Mouse (Mus musculus) heart, postnatal 25 days (tissue): Measurements from ENCODE around the gene Ccdc69. TPM values are rescaled to one million over a fixed set of nuclear protein-coding genes. Genes with fewer than 3 reads are reported as not detected.
"Not testable (repeated sequence)": the region's sequence is repeated elsewhere in the genome, so short reads cannot be mapped to it uniquely, and the experiment has no call there.

Experiments
- DNase-seq: peaks from one replicate; pipeline ENCODE4 v3.0.0; 2022; ENCODE audit warnings: low spot score
- intact Hi-C: fragments of 180-260 bp; cut with DNase I; formaldehyde crosslinking; loops from one replicate; pipeline ENCODE4 v1.15.1; 2025
- total RNA-seq, 2 experiments: library from RNA; stranded (reverse); gene quantifications; 2 replicates each; pipeline ENCODE4 v1.2.3; 2021

Gene Ccdc69
- total RNA-seq, 2 experiments from 2014 or later: 11.4 to 13.4 TPM

GRCm38 (mm10) chr11:55097463-55098188, 19.7 kb upstream of the Ccdc69 start, which contains the start of gene Gm2a:
Gene Gm2a, plus strand, starts transcription at chr11:55098115.
- intact Hi-C loops: no loop called here

DNA sequence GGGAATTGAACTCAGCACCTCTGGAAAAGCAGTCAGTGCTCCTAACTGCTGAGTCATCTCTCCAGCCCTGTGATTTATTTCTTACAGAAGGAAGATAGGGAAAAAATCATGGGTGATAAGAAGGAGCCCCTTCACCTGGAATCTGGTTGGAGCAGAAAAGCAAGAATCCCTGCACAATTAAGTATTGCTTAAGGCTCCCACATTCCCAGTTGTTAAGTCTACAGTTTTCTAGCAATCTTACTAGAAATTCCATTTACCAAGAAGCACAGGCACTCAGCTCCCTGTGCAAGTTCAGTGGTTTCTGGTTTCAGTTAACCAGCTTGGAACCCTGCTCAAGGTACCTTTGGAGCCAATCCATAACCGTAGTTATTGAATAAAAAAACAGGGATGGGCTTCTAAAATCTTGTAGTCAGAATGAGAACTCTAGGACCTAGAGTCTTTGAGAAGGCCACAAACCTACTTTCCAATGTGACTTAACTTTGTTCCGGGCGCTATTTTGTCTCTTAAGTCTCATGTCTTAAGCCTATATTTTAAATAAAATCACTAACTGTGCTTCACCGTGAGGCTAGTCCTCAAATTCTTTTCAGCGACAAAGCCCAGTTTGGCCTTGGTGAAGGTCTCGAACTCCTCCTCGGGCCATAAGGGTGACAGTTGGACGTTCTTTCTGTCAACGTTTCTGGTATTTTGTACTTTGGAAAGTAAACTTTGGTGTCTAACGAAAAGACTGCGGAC, 19.0 kb upstream of the Ccdc69 start:
- intact Hi-C loops: no loop called here
- DNase-seq: no peak

More at GRCm38 (mm10) chr11:55097463-55098188, 19.7 kb upstream of the Ccdc69 start, which contains the start of gene Gm2a:
- peak; percentile 88 for DNase-seq

DNA sequence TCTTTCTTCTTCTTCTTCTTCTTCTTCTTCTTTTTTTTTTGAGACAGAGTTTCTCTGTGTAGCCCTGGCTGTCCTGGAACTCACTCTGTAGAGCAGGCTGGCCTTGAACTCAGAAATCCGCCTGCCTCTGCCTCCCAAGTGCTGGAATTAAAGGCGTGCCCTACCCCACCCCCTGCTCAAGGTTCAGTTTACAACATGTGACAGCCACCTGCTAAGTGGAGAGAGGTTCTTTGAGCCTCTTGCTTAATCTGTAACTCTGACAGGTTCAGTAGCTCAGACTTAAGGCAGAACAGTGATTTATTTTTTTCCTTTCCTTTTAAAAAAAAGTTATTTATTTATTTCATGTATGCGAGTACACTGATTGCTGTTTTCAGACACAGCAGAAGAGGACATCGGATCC, 18.4 kb upstream of the Ccdc69 start:
- intact Hi-C loops, DNase-seq: not testable (repeated sequence)

- intact Hi-C loops: no loop called here
- DNase-seq: no peak
Observed at GRCm38 (mm10) chr11:55093096-55093495, 15.2 kb upstream of the Ccdc69 start.

DNA sequence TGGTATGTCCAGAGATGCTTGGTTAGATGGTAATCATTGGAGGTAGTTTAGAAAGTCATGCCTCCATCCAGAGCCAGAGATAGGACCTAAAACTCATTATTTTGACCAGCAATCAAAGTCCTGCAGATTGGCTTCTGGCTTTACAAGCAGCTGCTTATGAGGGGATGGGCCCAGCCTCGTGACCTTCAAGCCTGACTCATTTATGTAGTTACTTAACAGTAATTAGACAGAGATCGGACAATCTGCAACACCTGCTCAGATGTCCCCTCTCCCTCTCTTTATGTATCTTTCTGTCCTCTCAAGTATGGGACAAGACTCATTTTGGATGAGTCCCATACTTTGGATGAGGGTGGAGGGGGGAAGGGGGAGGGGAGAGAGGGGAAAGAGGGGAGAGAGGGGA, 12.0 kb upstream of the Ccdc69 start:
- DNase-seq: no peak
- intact Hi-C loops: loop anchor here (5.0 kb wide), 2 partner anchors 67 to 158 kb away; no protein-coding TSS in a partner anchor

DNA sequence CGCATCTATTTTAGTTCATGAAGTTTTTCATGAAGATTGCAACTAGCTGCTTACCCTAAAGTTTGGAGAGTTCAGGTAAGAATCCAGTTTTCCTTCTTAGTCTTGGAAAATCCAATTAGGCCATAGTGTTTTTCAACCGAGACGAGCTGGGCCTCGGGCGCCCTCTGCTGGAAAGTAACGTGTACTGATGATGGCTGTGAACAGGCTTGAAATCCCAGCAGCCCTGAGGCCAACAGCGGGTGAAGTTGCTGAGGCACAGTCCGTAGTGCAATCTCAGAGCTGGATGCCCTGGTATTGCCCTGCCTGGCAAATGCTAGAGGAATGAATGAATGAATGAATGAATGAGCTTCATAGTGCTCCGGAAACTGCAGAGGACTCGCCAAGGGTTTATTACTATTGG, 9.1 kb upstream of the Ccdc69 start:
- peak; percentile 27 for DNase-seq
- intact Hi-C loops: loop anchor here (1.0 to 5.0 kb wide), 4 partner anchors 41 to 155 kb away; no protein-coding TSS in a partner anchor

- intact Hi-C loops: loop anchor here (5.0 kb wide), 2 partner anchors 72 to 153 kb away; no protein-coding TSS in a partner anchor
- DNase-seq: peak; percentile 24
Observed at GRCm38 (mm10) chr11:55085396-55085795, 7.5 kb upstream of the Ccdc69 start.

DNA sequence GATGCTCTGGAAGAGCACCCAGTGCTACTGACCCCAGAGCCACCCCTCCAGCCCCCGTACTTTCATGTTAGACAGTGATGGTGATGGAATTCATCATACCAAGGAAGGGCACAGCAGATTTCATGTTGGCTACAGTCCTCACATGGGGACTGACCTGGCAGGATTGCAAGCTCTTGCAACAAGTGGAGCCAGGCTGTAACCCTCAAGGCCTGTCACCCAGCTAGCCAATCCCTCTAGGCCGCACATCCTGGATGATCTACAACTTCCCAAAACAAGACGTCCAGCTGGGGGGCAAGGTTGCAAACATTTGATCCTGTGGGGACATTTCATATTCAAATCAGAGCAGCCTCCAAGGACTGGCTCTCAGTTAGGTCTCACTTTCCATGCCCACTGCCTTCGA, 6.7 kb upstream of the Ccdc69 start:
- no peak for DNase-seq
- intact Hi-C loops: loop anchor here (5.0 kb wide), 2 partner anchors 73 to 152 kb away; no protein-coding TSS in a partner anchor

- no peak for DNase-seq
- intact Hi-C loops: no loop called here
Observed at GRCm38 (mm10) chr11:55081206-55081605, 3.3 kb upstream of the Ccdc69 start.

GRCm38 (mm10) chr11:55079180-55079579, 1.2 kb upstream of the Ccdc69 start:
- intact Hi-C loops: no loop called here
- no peak for DNase-seq

GRCm38 (mm10) chr11:55078502-55078901, 571 bp upstream of the Ccdc69 start:
- intact Hi-C loops: no loop called here
- DNase-seq: no peak

DNA sequence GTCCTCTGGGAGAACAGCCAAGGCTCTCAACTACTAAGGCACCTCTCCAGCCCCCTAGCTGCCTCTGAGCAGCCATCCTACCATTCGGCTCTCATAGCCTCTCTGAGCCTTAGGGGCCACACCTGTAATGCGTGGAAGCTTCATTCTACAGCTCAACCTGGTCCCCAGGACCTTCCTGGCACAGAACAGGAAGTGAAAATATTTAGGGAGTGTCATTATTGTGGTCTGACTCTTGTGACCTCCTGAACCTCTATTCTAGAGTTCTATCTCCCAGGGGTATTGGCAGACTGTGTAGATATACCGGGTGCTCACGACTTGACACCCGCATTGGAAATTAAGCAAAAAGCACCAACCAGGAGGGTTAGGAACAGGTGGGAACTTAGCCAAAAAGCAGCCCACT, 1.7 kb downstream of the Ccdc69 start:
- intact Hi-C loops: no loop called here
- no peak for DNase-seq

- intact Hi-C loops: no loop called here
- DNase-seq: no peak
Observed at GRCm38 (mm10) chr11:55075602-55076001, 2.3 kb downstream of the Ccdc69 start.

- intact Hi-C loops: no loop called here
- no peak for DNase-seq
Observed at GRCm38 (mm10) chr11:55073191-55073590, 4.7 kb downstream of the Ccdc69 start.

DNA sequence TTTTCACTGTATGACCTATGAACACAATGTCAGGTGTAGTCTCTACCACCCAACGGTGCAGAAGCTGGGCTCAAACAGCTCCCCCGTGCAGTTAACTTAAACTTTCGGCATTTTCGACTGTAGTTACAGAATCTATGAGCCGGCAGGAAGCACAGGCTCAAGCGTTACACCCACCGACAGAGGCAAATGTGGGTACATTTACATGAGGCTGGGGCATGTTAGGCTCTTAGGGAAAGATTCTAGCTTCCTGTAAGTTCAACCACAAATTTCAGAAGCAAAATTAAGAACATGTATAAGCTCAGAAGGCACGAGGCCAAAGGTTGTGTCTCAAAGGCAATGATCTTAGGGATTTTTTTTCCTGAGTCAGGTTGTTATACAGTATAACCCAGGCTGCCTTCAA, 5.5 kb downstream of the Ccdc69 start:
- intact Hi-C loops: no loop called here
- no peak for DNase-seq

DNA sequence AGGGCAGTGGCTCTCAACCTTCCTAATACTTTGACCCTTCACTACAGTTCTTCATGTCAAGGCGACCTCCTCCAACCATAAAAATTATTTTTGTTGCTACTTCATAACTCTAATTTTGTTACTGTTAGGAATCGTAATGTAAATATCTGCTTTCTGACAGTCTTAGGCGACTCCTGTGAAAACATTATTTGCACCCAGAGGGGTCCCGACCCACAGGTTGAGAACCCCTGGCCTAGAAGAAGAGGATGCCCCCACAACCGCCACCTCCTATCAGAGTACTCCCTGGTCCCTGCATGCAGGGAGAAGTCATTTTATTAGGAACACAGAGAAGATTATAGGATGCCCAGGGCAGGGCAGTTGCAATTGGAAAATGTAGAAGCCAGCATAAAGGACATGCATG, 6.6 kb downstream of the Ccdc69 start:
- intact Hi-C loops: no loop called here
- no peak for DNase-seq

DNA sequence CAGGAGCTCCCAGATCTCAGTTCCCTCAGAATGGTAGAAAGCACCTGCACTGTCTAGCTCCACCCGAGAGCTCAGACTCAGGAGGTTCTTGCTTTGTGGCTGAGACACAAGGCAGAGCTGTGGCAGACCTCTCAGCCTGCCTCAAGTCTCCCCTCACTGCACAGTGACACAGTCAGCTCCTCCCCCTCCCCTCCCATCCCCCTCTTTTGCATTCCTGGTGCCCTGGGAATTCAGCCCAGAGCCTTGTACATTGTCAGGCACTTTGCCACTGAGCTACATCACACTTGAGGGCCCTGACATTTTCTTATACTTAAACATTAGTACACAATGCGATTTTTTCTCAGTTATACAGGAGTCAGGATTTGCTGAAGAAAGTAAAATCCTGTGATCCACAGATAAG, 8.9 kb downstream of the Ccdc69 start:
- DNase-seq: no peak
- intact Hi-C loops: no loop called here

GRCm38 (mm10) chr11:55066921-55067320, 11.0 kb downstream of the Ccdc69 start:
- DNase-seq: no peak
- intact Hi-C loops: no loop called here

- DNase-seq: no peak
- intact Hi-C loops: no loop called here
Observed at GRCm38 (mm10) chr11:55062856-55063255, 15.1 kb downstream of the Ccdc69 start.

GRCm38 (mm10) chr11:55060802-55061201, 17.1 kb downstream of the Ccdc69 start:
- no peak for DNase-seq
- intact Hi-C loops: no loop called here

DNA sequence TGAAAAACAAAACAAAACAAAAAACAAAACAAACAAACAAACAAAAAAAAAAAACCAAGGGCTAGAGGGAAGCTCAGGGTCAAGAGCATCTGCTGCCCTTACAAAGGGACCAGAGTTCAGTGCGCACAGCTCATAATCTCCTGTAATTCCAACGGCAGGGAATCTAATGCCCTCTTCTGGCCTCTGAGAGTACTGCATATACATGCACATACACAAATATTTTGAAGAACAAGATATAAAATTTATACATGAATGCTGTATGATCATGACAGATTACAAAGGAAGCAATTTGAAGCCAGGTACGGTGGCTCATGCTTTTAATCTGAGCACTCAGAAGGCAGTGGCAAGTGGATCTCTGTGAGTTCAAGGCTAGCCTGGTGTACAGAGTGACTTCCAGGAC, 20.4 kb downstream of the Ccdc69 start:
- DNase-seq: no peak
- intact Hi-C loops: no loop called here
